Mouse (Mus musculus): ENCODE measurements around the gene E130114P18Rik.

DNA sequence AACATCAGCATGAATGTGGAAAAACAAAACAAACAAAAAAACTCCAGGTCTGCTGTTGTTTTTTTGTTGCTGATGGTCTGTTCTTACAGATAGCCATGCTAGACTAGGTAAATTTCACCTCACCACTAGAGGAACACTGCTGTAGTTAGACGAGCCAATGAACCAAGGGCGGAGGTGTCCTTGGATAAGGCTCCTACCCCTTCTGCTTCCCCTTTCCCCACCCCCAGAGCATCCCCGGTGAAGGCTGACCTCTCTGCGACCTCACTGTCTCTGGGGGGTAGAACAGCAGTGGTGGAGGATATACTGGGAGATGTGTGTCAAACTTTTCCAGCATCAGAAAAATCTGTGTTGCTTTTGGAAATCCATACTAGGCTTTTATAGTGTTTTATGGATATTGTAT is 13.3 kb downstream of the E130114P18Rik start:
- TF ChIP-seq MYOD1 (IDR thresholded peaks at IDR 0.05; ENCODE audit: control insufficient read depth, insufficient read length, low read depth), result no peak
- no peak for TF ChIP-seq CTCF (IDR thresholded peaks at IDR 0.05; ENCODE audit: control insufficient read depth, insufficient read depth, insufficient read length)
- TF ChIP-seq MAX (IDR thresholded peaks at IDR 0.05), result no peak
- no peak for TF ChIP-seq USF1 (IDR thresholded peaks at IDR 0.05; ENCODE audit: low read depth)
- TF ChIP-seq FOSL1 (IDR thresholded peaks at IDR 0.05; ENCODE audit: insufficient read depth, low read length, poor library complexity, severe bottlenecking), result no peak

All from C2C12 (cell line).